Mouse (Mus musculus): ENCODE measurements around the gene Eps8l1.

The Eps8l1 gene

DNA sequence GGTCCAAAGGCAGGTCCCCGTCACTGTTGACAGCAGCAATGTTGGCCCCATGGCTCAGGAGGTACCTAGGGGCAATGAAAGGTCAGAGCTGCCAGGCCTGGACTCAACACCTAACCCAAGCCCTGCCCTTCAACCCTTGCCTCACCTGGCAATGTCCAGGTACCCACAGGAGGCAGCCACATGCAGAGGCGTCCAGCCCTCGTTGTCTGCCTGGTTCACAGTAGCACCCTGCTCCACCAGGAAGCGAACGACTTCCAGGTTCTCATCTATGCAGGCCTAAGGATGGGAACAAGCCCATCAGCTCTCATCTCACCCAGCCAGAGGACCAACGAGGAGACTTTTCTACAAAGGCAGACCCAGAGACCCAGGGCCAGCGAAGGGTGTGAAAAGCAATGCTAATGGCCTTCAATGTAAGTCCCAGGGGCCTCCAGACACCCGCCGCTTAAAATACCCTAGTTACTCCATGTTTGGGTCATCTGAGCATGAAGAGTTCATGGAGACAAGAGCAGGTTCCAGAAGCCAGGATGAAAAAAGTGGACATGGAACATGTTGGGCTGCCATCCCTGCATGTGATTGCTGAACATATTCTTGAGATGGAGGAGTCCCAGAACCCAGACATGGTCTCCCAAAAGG, 36.9 kb downstream of the Eps8l1 start:
- Histone ChIP-seq H3K36me3 (ENCODE audit: control insufficient read depth, insufficient read depth, low read length, poor library complexity, severe bottlenecking) (peaks cover 2% of the 10 kb centered on the region), H3K27me3 (ENCODE audit: control insufficient read depth, insufficient read depth, low read length, poor library complexity, severe bottlenecking) (no peaks in the 10 kb centered on the region)
- DNase-seq (ENCODE audit: low read depth, low spot score), result no peak

DNA sequence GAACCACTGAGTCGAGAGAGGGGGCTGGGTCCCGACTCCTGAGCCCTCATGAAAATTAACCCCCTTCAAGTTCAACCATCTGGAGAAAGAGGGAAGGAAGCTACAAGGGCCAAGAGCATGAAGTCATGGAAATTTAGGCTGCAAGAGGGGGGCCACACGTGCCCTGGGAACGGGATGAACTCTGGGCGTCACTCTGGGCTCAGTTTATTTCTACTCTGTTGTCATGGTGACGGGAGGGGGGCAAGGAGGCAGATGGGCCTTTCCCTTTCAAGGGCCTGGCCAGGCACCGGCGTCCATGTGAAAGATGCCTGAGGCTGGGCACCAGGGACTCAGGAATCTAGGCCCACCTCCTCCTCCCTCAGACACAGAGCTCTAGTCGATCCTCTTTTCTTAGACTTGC, 37.8 kb downstream of the Eps8l1 start:
- Histone ChIP-seq H3K27me3 (ENCODE audit: control insufficient read depth, insufficient read depth, low read length, poor library complexity, severe bottlenecking) (no peaks in the 10 kb centered on the region), H3K36me3 (ENCODE audit: control insufficient read depth, insufficient read depth, low read length, poor library complexity, severe bottlenecking) (peaks cover 2% of the 10 kb centered on the region)
- peak; percentile 55 for DNase-seq (ENCODE audit: low read depth, low spot score)

DNA sequence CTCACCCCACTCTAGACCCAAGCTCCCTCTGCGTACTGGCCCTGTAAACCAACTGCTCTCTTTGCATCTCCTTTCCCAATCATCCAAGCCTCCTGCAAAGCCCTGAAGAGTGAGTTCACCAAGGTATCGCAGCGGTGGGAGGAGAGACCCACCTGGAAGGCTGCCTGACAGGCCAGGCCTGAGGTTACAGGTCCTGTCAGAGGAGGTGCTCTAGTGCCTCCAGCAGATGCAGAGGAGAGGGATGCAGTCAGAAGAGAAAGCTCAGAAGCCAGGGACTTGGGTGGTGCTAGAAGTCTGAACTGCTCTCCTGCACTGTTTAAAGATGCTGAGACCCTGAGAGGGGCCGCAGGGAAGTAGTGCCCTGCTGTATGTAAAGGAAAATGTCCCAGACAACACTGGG, 38.6 kb downstream of the Eps8l1 start:
- DNase-seq (ENCODE audit: low read depth, low spot score), result no peak
- Histone ChIP-seq H3K27me3 (ENCODE audit: control insufficient read depth, insufficient read depth, low read length, poor library complexity, severe bottlenecking) (no peaks in the 10 kb centered on the region), H3K36me3 (ENCODE audit: control insufficient read depth, insufficient read depth, low read length, poor library complexity, severe bottlenecking) (peaks cover 2% of the 10 kb centered on the region)

DNA sequence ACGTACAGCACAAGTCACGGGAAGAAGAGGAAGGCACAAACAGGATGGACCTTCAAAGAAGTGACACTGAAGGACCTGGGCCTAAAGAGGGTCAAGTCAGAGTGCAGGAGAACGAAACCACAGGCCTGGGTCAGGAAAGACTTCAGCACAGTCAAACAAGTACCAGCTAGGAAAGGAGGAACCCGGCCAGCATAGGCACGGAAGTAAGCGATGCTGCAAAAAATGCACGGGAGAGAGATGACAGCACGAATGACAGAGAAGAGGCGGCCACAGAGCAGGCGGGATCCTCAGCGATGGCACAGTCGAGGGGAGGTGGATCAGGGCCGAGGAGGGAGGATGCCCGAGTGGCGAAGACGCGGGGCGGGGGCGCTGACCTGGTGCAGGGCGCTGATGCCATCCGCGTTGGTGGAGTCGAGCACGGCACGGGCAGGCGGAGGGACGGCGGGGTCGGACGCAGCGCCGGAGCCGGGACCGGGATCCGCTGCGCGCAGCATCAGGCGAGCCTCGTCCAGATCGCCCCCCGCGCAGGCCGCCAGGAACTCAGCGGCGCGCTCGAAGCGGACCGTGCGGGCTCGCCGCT, 40.5 kb downstream of the Eps8l1 start:
- H3K36me3 ChIP-seq (ENCODE audit: control insufficient read depth, insufficient read depth, low read length, poor library complexity, severe bottlenecking), result peaks cover 2% of the 10 kb centered on the region
- DNase-seq (ENCODE audit: low read depth, low spot score), result peak; percentile 57

DNA sequence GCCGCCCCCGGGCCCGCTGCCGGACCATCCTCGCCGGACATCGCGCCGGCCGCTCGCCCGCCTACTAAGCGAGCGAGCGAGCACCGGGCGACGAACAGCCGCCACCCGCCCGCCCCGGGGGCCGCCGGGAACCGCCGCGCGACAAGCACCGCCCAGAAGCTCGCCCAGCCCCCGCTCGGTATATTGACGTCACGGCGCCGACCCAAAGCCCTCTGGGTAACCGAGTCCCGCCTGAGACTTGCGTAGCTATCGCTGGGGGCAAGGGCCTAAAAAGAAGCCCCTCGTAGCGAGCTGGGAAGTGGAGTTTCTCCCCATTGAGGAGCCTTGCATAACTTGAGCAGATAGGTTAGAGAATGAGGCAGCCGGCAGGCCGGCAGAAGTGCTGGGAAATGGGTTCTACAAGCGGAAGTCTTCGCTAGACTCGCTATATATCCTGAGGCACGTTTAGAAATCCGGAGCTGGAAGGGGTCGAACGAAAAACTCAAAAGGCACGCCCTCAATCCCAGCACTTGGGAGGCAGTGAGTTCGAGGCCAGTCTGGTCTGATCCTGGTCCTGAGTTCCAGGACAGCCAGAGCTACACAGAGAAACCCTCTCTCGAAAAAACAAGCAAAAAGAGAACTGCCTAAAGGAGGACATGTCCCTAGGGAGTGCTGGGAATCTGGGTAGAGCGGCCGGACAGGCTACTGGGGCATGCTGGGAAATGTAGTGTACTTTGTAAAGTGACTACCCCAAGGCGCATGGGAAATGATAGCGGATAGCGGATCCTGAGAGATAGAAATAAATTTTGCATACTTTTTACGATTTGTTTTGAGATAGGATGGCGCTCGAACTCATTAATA, 41.3 kb downstream of the Eps8l1 start, which contains the start of gene Ppp1r12c:
Gene Ppp1r12c (minus strand): TSS at position 123 of the 840 bp plus-strand sequence.
- Histone ChIP-seq H3K36me3 (ENCODE audit: control insufficient read depth, insufficient read depth, low read length, poor library complexity, severe bottlenecking) (no peaks in the 10 kb centered on the region; the same call in 1 of the 2 replicates), H3K27me3 (ENCODE audit: control insufficient read depth, insufficient read depth, low read length, poor library complexity, severe bottlenecking) (no peaks in the 10 kb centered on the region)
- peak; percentile 93 for DNase-seq (ENCODE audit: low read depth, low spot score)

More for the DNA sequence above, 40.5 kb downstream of the Eps8l1 start:
- no peaks in the 10 kb centered on the region for H3K27me3 ChIP-seq (ENCODE audit: control insufficient read depth, insufficient read depth, low read length, poor library complexity, severe bottlenecking)

DNA sequence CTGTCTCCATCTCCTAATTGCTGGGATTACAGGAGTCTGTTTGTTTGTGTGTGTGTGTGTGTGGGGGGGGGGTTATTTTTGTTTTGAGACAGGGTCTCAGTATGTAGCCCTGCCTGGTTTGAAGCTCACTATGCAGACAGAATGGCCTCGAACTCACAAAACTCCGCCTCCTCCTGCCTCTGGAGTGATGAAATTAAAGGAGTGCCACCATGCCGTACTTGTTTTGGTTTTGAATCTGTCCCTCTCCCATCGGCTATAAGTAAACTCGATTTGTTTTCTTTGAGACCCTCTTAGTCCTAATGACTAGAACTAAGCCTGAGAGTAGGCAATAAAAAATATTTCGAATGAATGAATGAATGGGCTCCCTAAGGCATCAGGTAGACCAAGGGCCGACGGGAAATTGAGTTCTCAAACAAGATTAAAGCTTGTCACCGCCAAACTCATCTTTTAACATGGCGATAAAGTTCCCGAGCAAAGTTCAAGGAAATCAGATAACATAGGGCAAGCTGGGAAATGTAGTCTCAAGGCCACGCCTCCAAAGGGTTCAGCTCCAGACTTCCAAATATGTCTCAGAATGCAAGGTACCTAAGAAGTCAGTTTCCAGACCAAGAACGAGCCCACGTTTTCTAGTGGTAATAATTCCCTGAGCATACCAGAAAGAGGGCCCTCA, 42.1 kb downstream of the Eps8l1 start:
- no peaks in the 10 kb centered on the region for H3K36me3 ChIP-seq (ENCODE audit: control insufficient read depth, insufficient read depth, low read length, poor library complexity, severe bottlenecking)
- DNase-seq (ENCODE audit: low read depth, low spot score), result no peak
- H3K27me3 ChIP-seq (ENCODE audit: control insufficient read depth, insufficient read depth, low read length, poor library complexity, severe bottlenecking), result no peaks in the 10 kb centered on the region

DNA sequence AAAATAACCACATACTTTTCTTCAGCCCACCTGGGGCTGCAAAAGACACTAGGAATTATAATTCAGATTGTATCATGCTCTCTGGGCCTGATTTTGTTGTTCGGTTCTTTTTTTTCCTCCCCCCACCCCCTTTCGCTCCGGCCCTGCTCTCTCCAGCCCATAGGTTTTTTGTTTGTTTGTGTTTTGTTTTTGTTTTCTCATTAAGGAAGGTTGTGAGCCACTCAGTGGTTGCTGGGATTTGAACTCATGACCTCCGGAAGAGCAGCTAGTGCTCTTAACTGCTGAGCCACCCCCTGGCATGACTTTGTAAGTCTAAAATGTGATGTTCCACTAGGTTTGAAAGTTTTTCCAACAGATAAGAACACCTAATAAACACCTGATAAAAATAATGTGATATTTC, 42.6 kb downstream of the Eps8l1 start:
- H3K27me3 ChIP-seq (ENCODE audit: control insufficient read depth, insufficient read depth, low read length, poor library complexity, severe bottlenecking), result no peaks in the 10 kb centered on the region
- DNase-seq (ENCODE audit: low read depth, low spot score), result no peak
- H3K36me3 ChIP-seq (ENCODE audit: control insufficient read depth, insufficient read depth, low read length, poor library complexity, severe bottlenecking), result no peaks in the 10 kb centered on the region

DNA sequence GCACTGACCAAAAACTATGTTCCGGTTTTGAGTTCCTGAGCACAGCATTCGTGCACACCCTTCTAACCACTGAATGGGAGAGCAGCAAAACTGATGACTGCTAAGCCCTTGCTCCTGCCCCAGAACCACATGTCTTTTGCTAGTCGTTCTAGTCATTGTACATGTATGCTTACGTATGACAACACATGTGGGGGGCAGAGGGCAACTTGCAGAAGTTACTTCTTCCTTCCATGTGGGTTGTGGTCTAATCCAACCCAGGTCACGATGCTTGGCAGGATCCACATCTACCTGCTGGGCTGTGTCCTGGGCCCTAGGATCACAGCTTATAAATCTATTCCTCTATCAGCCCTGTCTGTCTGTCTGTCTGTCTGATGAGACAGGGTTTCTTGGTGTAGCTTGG, 43.4 kb downstream of the Eps8l1 start:
- Histone ChIP-seq H3K36me3 (ENCODE audit: control insufficient read depth, insufficient read depth, low read length, poor library complexity, severe bottlenecking) (no peaks in the 10 kb centered on the region), H3K27me3 (ENCODE audit: control insufficient read depth, insufficient read depth, low read length, poor library complexity, severe bottlenecking) (no peaks in the 10 kb centered on the region)
- no peak for DNase-seq (ENCODE audit: low read depth, low spot score)

DNA sequence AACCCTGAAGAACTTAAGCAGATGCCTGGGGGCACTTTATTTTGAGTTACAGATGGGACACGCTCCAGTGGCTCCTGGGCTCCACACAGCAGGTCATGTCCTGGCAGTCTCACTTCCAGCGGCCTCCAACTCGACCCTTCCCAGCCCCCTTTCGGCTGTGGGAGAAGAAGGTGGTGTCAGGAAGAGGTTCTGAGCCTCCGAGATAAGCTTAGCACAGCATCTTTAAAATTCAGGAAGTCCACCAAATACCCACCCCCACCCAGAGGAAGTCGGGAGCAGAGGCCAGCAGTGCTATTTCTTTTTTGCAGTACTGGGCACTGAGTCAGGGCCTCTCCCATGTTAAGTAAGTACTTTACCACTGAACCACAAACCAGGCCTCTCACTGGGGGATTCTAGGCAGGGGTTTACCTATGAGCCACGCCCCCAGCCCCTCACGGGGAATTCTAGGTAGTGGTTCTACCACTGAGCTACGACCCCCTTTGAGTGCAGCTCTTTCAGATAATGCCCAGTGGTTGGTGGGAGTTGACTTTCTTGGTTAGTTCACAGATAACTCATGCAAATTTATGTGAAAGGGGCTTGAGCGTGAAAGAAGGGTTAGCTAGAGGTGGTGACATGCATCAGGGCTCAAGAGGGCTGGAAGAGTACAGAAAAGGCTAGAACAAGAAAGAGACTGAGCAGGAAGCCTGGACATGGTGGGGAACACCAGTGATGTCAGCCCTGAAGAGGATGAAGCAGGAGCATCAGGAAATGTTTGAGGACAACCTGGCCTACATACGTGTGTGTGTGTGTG, 44.4 kb downstream of the Eps8l1 start:
- Histone ChIP-seq H3K36me3 (ENCODE audit: control insufficient read depth, insufficient read depth, low read length, poor library complexity, severe bottlenecking) (no peaks in the 10 kb centered on the region), H3K27me3 (ENCODE audit: control insufficient read depth, insufficient read depth, low read length, poor library complexity, severe bottlenecking) (no peaks in the 10 kb centered on the region)
- peak; percentile 67 for DNase-seq (ENCODE audit: low read depth, low spot score)

DNA sequence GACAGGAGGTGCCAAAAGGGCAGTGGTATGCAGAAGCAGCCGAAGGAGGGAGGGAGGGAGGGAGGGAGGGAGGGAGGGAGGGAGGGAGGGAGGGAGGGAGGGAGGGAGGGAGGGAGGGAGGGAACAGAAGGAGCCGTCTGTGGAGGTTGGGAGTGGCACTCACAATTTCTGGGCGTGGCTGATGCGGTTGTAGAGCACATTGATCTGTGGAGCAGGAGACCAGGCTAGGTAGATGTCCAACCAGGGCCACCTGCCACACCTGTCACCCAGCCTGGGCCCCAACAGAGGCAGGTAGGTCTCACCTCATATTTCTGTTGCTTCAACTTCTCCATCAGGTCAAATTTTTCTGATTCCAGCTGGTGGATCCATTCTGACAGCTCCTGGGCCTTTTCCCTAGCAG, 46.7 kb downstream of the Eps8l1 start:
- no peak for DNase-seq (ENCODE audit: low read depth, low spot score)
- Histone ChIP-seq H3K27me3 (ENCODE audit: control insufficient read depth, insufficient read depth, low read length, poor library complexity, severe bottlenecking) (no peaks in the 10 kb centered on the region), H3K36me3 (ENCODE audit: control insufficient read depth, insufficient read depth, low read length, poor library complexity, severe bottlenecking) (no peaks in the 10 kb centered on the region)

DNA sequence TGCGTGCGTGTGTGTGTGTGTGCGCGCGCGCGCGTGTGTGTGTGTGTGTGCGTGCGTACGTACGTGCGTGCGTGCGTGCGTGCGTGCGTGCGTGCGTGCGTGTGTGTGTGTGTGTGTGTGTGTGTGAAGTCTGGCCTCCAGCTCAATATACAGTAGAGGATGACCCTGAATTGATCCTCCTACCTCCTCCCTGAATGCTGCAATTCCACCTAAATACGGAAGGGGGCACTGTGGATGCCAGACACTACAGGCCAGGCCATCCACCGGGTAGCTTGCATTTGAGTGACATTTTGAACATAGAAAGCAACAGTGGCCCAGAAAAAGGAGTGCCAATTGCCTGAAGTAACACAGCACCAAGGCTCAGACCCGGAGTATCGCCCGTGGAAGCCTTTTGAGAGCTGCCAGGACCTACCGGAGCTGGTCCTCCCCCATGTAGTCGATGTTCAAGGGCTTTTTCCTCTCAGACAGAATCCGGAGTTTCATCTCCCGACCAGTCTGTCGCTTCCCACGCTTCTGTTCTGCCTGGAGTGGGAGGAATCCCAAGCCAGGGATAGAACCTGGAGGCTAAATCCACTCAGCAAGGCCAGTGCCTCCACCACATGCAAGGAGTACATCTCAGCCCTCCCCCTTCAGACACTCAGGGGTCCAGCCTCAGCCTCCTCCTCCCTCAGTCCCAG, 47.7 kb downstream of the Eps8l1 start:
- Histone ChIP-seq H3K27me3 (ENCODE audit: control insufficient read depth, insufficient read depth, low read length, poor library complexity, severe bottlenecking) (no peaks in the 10 kb centered on the region), H3K36me3 (ENCODE audit: control insufficient read depth, insufficient read depth, low read length, poor library complexity, severe bottlenecking) (no peaks in the 10 kb centered on the region)
- peak; percentile 33 for DNase-seq (ENCODE audit: low read depth, low spot score)

DNA sequence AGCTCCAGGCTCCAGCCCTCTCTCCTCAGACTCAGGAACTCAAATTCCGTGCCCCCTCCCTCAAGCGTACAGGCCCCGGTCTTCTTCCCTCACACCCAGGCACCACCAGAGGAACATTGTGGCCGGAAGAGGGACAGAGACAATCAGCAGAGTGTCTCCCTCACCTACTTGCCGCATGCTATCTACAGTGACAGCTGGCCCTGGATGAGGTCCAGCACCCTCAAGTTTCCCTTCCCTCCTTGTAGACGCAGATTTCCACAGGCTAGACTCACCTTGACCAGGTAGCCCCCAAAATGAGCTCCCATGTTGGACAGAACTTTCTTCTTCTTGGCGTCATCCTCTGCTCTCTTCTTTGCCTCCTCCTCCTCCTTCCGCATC, 48.3 kb downstream of the Eps8l1 start:
- no peaks in the 10 kb centered on the region for H3K27me3 ChIP-seq (ENCODE audit: control insufficient read depth, insufficient read depth, low read length, poor library complexity, severe bottlenecking)
- no peak for DNase-seq (ENCODE audit: low read depth, low spot score)
- H3K36me3 ChIP-seq (ENCODE audit: control insufficient read depth, insufficient read depth, low read length, poor library complexity, severe bottlenecking), result no peaks in the 10 kb centered on the region

DNA sequence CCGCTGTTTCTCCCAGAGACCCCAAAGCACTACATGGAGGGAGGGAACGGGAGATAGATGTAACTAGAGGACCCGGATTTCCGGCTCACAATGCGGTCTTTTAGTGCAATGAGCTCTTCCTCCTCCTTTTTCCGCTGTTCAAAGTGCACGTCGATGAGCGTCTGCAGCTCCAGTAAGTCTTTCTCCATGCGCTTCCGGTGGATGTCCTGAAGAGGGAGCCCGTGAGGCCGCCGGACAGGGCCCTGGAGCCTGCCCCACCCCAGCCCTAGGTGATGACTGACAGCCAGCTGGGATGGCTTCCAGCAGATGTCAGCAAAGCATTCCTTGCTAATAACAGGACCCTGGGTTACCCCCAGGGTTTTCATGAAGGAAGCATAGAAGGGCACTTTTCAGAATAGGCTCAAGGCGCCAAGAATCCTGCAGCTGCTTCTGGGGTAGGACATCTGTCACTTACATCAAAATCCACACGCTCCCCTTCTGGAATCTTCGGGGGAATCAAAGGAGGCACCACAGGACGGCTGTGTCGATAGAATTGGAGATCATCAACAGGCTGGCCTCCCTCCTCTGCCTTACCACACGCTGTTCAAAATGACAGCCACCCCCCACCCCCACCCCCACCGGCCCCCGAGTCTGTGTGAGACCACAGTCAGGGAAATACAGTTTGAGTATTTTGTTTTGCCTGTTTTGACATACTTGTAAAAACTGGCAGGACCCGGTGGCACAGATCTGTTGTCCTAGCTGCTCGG, 49.6 kb downstream of the Eps8l1 start:
- peak; percentile 72 for DNase-seq (ENCODE audit: low read depth, low spot score)
- no peaks in the 10 kb centered on the region for H3K27me3 ChIP-seq (ENCODE audit: control insufficient read depth, insufficient read depth, low read length, poor library complexity, severe bottlenecking)
- H3K36me3 ChIP-seq (ENCODE audit: control insufficient read depth, insufficient read depth, low read length, poor library complexity, severe bottlenecking), result no peaks in the 10 kb centered on the region
